Mouse (Mus musculus) forebrain, embryonic 11.5 days (tissue): ENCODE data around the gene Hand1. TPM values are rescaled to one million over a fixed set of nuclear protein-coding genes. Genes with fewer than 3 reads are reported as not detected.
"Not testable (repeated sequence)": the region's sequence is repeated elsewhere in the genome, so short reads cannot be mapped to it uniquely, and the experiment has no call there.

Experiments used
- ATAC-seq: fragments of 200-750 bp; cut with Nextera tagmentation; replicated peaks from 2 replicates; pipeline ENCODE4 v1.8.0; 2017; ENCODE audit warnings: moderate TSS enrichment; ENCODE audit not compliant: low FRiP score
- DNase-seq: peaks from one replicate; pipeline ENCODE4 v3.0.0-alpha.2; 2017; ENCODE audit warnings: low spot score
- H3K27ac ChIP-seq: fragments of 300-500 bp; sonication (generic); 2 replicates; pipeline ENCODE4 v1.5.1; 2014; ENCODE audit warnings: low read depth, low read length
- H3K27me3 ChIP-seq: fragments of 300-500 bp; sonication (generic); 2 replicates; pipeline ENCODE4 v1.6.1; 2014; ENCODE audit warnings: mild to moderate bottlenecking, low read length, mixed read lengths; ENCODE audit not compliant: control insufficient read depth, insufficient read depth
- H3K36me3 ChIP-seq: fragments of 300-500 bp; sonication (generic); 2 replicates; pipeline ENCODE4 v1.6.1; 2014; ENCODE audit warnings: mild to moderate bottlenecking, low read length, moderate library complexity, mixed read lengths; ENCODE audit not compliant: control insufficient read depth, insufficient read depth
- H3K4me1 ChIP-seq: fragments of 300-500 bp; sonication (generic); replicated peaks from 2 replicates; pipeline ENCODE4 v1.6.1; 2014; ENCODE audit warnings: low read length, mixed read lengths; ENCODE audit not compliant: control insufficient read depth, insufficient read depth
- H3K4me2 ChIP-seq: fragments of 300-500 bp; sonication (generic); 2 replicates; pipeline ENCODE4 v1.6.1; 2014; ENCODE audit warnings: low read depth, mild to moderate bottlenecking, low read length, moderate library complexity, mixed read lengths; ENCODE audit not compliant: severe bottlenecking
- H3K4me3 ChIP-seq: fragments of 300-500 bp; sonication (generic); 2 replicates; pipeline ENCODE4 v1.5.1; 2014; ENCODE audit warnings: low read depth, low read length
- H3K9ac ChIP-seq: fragments of 300-500 bp; sonication (generic); 2 replicates; pipeline ENCODE4 v1.6.1; 2014; ENCODE audit warnings: low read length
- H3K9me3 ChIP-seq: fragments of 300-500 bp; sonication (generic); 2 replicates; pipeline ENCODE4 v1.6.1; 2016; ENCODE audit warnings: low read length, mixed read lengths; ENCODE audit not compliant: control insufficient read depth
- WGBS: fragments of 180-500 bp; shearing (Covaris S2); extraction: QIAGEN DNeasy Blood & Tissue Kit; methylation state at CpG from one replicate; pipeline ENCODE4 v1.1.7; 2014; 5-methylcytosine and 5-hydroxymethylcytosine counted together
- polyA plus RNA-seq: library from polyadenylated mRNA; unstranded; fragments of >200 nt; fragmentation: Nextera tagmentation; extraction: Ambion mirVana; gene quantifications from 2 replicates; pipeline ENCODE4 v1.2.1, GENCODE M21; 2014

The Hand1 gene
- polyA plus RNA-seq, 1 experiment from 2014 or later: not detected

DNA sequence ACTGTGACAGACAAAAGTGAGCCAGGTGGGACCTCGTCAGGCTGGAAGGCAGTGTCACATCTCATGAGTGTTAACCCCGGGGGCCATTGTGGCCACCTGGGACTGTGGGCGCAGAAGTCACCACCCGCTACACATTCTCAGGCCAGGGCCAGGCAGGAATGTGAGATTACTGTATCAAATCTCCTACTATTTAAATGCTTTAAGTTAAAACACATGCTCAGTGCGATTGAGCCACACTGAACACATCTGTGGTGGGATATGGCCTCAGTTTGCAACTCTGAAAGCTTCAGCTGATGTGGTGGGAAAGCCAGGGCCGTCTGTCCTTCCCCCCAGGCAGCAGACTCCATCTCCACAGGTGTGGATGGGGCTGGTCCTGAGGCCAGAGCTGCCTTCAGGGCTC is 21.0 kb upstream of the Hand1 start:
- H3K9ac ChIP-seq: no peak overlapping the region
- 74% methylated on average over 6 of the region's 6 CpGs for WGBS
- no peak for ATAC-seq

DNA sequence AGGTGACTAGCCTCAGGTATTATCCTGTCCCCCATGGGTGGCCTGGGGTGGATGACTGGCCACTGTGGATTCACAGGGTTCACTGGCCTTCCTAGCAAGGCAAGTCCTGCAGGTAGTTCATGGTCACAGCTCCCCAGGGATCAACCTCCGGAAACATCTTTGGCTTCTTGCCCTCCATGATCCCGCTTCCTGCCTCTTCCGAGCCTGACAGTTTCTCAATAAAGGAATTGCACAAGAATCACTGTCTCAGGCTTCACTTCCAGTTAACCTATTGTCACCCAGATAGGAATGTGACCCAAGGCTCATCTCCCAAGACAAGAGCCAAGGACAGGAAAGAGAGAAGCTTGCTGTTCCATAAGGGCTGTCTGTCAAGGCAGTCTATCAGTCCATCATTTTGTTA is 18.3 kb upstream of the Hand1 start:
- no peak overlapping the region for H3K27ac ChIP-seq
- 78% methylated on average over 3 of the region's 3 CpGs for WGBS

More for the DNA sequence above, 21.0 kb upstream of the Hand1 start:
- Histone ChIP-seq H3K36me3 (no peaks in the 10 kb centered on the region), H3K4me1 (no peaks in the 10 kb centered on the region), H3K4me2 (no peak overlapping the region), H3K4me3 (no peak overlapping the region), H3K27ac (no peak overlapping the region), H3K27me3 (no peaks in the 10 kb centered on the region), H3K9me3 (no peaks in the 10 kb centered on the region)
- DNase-seq: no peak

DNA sequence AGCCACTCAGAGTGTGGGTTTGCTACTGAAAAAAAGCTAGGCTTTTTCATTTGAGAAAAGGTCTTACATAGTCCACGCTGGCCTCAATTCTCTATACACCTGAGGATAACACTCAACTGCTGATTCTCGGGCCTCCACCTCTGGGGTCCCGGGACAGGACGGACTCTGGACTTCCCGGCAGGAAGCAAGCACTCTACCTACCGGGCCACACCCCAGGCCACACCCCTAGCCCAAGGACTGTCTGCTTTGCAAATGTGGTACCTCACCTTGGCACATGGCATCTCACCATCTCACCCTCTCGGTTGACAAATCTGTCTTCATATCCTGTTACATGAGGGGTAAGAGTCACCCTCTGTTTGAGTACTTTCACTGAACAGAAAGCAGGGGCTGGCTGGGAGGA is 17.7 kb upstream of the Hand1 start:
- 67% methylated on average over 7 of the region's 7 CpGs for WGBS
- no peak for ATAC-seq
- Histone ChIP-seq H3K27ac (no peak overlapping the region), H3K9me3 (no peaks in the 10 kb centered on the region), H3K9ac (no peak overlapping the region), H3K4me2 (no peak overlapping the region), H3K4me1 (no peaks in the 10 kb centered on the region), H3K36me3 (no peaks in the 10 kb centered on the region), H3K27me3 (no peaks in the 10 kb centered on the region), H3K4me3 (no peak overlapping the region)
- DNase-seq: no peak

More for the DNA sequence above, 18.3 kb upstream of the Hand1 start:
- Histone ChIP-seq H3K9me3 (no peaks in the 10 kb centered on the region), H3K36me3 (no peaks in the 10 kb centered on the region), H3K4me1 (no peaks in the 10 kb centered on the region), H3K4me2 (no peak overlapping the region), H3K4me3 (no peak overlapping the region), H3K9ac (no peak overlapping the region), H3K27me3 (no peaks in the 10 kb centered on the region)
- DNase-seq (no peak), ATAC-seq (no peak)

DNA sequence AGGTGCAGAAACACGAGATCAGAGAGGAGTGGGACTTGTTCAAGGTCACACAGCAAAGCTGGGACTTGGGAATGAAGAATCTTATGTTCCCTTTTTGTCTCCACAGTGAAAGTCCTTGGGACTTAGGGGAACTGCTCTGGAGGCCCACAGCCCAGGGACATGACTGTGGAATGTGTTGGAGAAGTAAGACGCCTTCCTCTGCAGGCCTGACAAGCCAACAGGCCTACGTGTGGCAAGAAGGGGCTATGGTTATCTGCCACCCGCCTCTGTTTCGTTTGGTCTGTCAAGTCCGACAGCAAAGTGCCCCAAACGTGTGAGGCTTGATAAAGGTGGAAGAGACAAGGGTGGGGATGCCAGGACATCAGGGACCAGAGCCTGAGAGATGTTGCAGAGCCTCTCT is 14.8 kb upstream of the Hand1 start:
- H3K4me1 ChIP-seq: no peaks in the 10 kb centered on the region
- no peaks in the 10 kb centered on the region for H3K36me3 ChIP-seq
- H3K27me3 ChIP-seq: peaks cover 2% of the 10 kb centered on the region; the same call in 1 of the 2 replicates
- H3K4me3 ChIP-seq: no peak overlapping the region
- no peak overlapping the region for H3K4me2 ChIP-seq
- H3K27ac ChIP-seq: no peak overlapping the region
- no peaks in the 10 kb centered on the region for H3K9me3 ChIP-seq
- 73% methylated on average over 7 of the region's 7 CpGs for WGBS
- DNase-seq (no peak), ATAC-seq (no peak)
- no peak overlapping the region for H3K9ac ChIP-seq

DNA sequence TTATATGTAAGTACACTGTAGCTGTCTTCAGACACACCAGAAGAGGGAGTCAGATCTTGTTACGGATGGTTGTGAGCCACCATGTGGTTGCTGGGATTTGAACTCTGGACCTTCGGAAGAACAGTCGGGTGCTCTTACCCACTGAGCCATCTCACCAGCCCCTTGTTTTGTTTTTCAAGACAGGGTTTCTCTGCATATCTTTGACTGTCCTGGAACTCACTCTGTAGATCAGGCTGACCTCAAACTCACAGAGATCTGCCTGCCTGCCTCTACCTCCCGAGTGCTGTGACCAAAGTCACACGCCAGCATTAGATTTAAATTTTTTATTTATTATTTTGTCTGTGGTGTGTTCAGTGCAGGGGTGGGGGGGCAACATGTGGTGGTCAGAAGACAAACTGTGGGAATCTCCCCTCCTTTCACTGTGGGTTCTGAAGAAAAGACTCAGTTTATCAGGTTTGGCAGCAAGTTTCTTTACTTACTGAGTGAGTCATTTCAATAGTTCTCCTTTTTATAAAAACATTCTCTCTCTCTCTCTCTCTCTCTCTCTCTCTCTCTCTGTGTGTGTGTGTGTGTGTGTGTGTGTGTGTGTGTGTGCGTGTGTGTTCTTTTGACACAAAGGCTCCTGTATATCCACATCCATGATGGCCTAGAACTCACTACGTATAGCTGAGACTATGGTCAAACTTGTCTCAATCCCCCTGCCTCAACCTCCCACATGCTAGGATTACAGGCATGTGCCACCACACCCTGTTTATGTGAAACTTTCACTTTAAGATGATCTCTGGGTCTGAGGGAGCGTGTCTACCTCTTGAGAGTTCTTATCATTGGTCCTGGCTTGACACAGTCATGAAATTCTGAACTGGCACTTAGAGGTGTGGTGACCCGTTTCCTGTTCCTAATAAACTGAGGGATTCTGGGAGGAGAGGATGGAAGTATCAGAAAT is 14.1 kb upstream of the Hand1 start:
- not testable (repeated sequence) for H3K9ac ChIP-seq, H3K27ac ChIP-seq, DNase-seq, H3K4me2 ChIP-seq, H3K4me1 ChIP-seq, H3K36me3 ChIP-seq, H3K27me3 ChIP-seq, H3K4me3 ChIP-seq, H3K9me3 ChIP-seq, ATAC-seq
- 86% methylated on average over 8 of the region's 9 CpGs for WGBS

DNA sequence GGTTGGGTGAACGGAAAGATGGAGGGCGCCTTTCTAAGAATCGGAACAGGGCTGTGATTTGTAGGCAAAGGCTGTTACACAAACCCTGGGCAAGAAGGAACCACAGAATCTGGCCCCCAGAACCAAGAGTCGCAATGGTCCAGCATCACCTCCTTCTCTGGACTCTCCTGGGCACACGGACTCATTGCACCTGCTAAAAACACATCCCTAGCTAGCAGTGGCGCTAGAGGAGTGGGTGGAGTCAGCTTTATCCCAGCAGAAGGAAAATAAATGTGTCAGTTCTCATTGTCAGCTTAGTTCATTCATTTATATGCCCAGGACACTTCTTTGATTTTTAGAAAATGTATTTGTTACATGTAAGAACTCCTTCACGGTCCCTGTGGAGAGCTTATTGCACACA is 8.8 kb upstream of the Hand1 start:
- Histone ChIP-seq H3K9ac (no peak overlapping the region), H3K4me1 (peaks cover 5% of the 10 kb centered on the region; the same call in 1 of the 2 replicates), H3K27me3 (peaks cover 46% of the 10 kb centered on the region), H3K36me3 (no peaks in the 10 kb centered on the region), H3K27ac (no peak overlapping the region), H3K9me3 (no peaks in the 10 kb centered on the region), H3K4me2 (0 out of 2 replicates have a peak overlapping the region, but pooled peaks have one; percentile 6), H3K4me3 (no peak overlapping the region)
- WGBS: 18% methylated on average over 7 of the region's 7 CpGs
- DNase-seq (no peak), ATAC-seq (no peak)

DNA sequence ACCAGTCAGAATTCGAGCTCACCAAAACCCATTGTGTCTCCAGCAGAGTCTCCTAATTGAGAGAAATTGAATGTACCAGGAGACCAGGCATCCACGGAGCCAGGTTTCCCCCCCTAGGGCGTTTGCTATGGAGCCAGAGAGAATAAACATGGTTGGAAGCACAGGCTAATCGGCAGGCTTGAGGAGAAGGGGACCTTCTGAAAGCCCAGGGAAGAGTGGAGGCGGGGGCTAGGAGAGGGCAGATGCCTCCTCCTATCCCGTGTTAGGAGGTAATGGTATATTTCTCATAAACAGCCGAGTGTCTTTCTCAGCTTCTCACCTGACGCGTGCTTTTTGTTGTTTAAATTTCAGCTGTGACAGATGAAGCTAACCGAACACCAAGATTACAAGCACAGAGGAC is 8.4 kb upstream of the Hand1 start:
- Histone ChIP-seq H3K27me3 (peaks cover 50% of the 10 kb centered on the region), H3K9me3 (no peaks in the 10 kb centered on the region), H3K9ac (no peak overlapping the region), H3K4me3 (no peak overlapping the region), H3K36me3 (no peaks in the 10 kb centered on the region), H3K4me1 (peaks cover 5% of the 10 kb centered on the region; the same call in 1 of the 2 replicates), H3K27ac (no peak overlapping the region), H3K4me2 (0 out of 2 replicates have a peak overlapping the region, but pooled peaks have one; percentile 6)
- DNase-seq (no peak), ATAC-seq (no peak)
- 10% methylated on average over 10 of the region's 10 CpGs for WGBS

DNA sequence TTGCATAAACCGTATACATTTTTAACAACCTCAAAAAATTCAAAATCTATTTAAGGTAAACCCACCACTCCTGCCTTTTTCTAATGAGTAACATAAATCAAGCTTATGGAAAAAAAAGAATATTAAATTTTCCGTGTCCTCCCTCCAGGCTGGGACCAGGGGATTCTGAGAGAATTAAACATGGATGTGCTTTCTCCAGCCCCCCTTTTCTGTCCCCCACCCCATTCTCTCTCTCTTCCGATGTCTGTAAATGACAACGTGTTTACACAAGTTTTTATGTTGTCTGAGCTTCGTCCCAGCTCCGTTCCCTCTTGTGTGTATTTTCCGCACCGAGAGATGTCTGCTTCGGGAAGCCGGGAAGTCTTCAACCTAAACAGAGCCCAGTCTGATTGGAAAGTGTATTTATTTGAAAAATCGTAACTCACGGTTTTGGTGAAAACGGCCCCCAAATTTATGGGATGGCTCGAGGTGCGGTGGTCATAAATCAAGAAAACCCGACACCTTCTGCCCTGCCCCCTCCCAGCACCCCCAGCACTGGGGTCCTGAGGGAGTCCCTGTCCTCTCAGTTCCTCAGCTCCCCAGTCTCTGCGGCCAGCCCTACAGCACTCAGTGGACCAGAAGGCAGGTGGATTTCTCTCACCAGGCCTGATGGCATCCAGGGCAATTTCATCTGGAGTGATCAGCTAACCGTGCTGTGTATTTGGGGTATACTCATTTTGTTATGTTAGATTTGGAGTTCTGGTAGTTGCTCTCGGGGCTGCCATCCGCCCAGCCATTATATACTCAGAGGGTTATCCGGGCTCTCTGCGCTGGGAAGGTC is 5.5 kb upstream of the Hand1 start:
- no peak overlapping the region for H3K4me3 ChIP-seq
- DNase-seq (no peak), ATAC-seq (no peak)
- no peak overlapping the region for H3K9ac ChIP-seq
- no peaks in the 10 kb centered on the region for H3K9me3 ChIP-seq
- H3K4me2 ChIP-seq: no peak overlapping the region
- H3K27ac ChIP-seq: no peak overlapping the region
- peaks cover 76% of the 10 kb centered on the region for H3K27me3 ChIP-seq
- no peaks in the 10 kb centered on the region for H3K36me3 ChIP-seq
- H3K4me1 ChIP-seq: peaks cover 5% of the 10 kb centered on the region; the same call in 1 of the 2 replicates
- 3% methylated on average over 22 of the region's 22 CpGs for WGBS
